Mouse (Mus musculus) kidney, embryonic 16.5 days (tissue): Measurements from ENCODE around the gene Ripor1. TPM values are rescaled to one million over a fixed set of nuclear protein-coding genes. Genes with fewer than 3 reads are reported as not detected.

ENCODE experiments used
- ATAC-seq: fragments of 200-750 bp; cut with Nextera tagmentation; 2 replicates; pipeline ENCODE4 v1.8.0; 2017; ENCODE audit warnings: moderate TSS enrichment; ENCODE audit not compliant: low FRiP score, low TSS enrichment
- H3K27ac ChIP-seq: fragments of 300-500 bp; sonication (generic); 2 replicates; pipeline ENCODE4 v1.5.1; 2014; ENCODE audit warnings: low read length
- H3K27me3 ChIP-seq: fragments of 300-500 bp; sonication (generic); 2 replicates; pipeline ENCODE4 v1.6.1; 2014; ENCODE audit warnings: low read length, control low read depth, mixed read lengths; ENCODE audit not compliant: insufficient read depth
- H3K36me3 ChIP-seq: fragments of 300-500 bp; sonication (generic); 2 replicates; pipeline ENCODE4 v1.6.1; 2014; ENCODE audit warnings: low read length, control low read depth, mixed read lengths; ENCODE audit not compliant: insufficient read depth
- H3K4me1 ChIP-seq: fragments of 300-500 bp; sonication (generic); 2 replicates; pipeline ENCODE4 v1.6.1; 2014; ENCODE audit warnings: low read length, control low read depth, mixed read lengths; ENCODE audit not compliant: insufficient read depth
- H3K4me2 ChIP-seq: fragments of 300-500 bp; sonication (generic); replicated peaks from 2 replicates; pipeline ENCODE4 v1.6.1; 2014; ENCODE audit warnings: low read depth, low read length
- H3K4me3 ChIP-seq: fragments of 300-500 bp; sonication (generic); 2 replicates; pipeline ENCODE4 v1.5.1; 2014; ENCODE audit warnings: mild to moderate bottlenecking, low read length
- H3K9ac ChIP-seq: fragments of 300-500 bp; sonication (generic); replicated peaks from 2 replicates; pipeline ENCODE4 v1.6.1; 2014; ENCODE audit warnings: low read length
- H3K9me3 ChIP-seq: fragments of 300-500 bp; sonication (generic); 2 replicates; pipeline ENCODE4 v1.6.1; 2016; ENCODE audit warnings: low read length, control low read depth
- WGBS: fragments of 180-500 bp; shearing (Covaris S2); extraction: QIAGEN DNeasy Blood & Tissue Kit; methylation state at CpG from one replicate; pipeline ENCODE4 v1.1.7; 2014; 5-methylcytosine and 5-hydroxymethylcytosine counted together
- microRNA counts: library from miRNA; unstranded; fragments of <30 nt; microRNA quantifications from one replicate; lab custom pipeline; 2016
- microRNA-seq: library from miRNA; unstranded; fragments of <30 nt; microRNA quantifications from one replicate; pipeline ENCODE4, GENCODE M21; 2016
- polyA plus RNA-seq: library from polyadenylated mRNA; unstranded; fragments of >200 nt; fragmentation: Nextera tagmentation; extraction: Ambion mirVana; gene quantifications from 2 replicates; pipeline ENCODE4 v1.2.1, GENCODE M21; 2015

The Ripor1 gene
- polyA plus RNA-seq, 1 experiment from 2014 or later, result 44.5 TPM

DNA sequence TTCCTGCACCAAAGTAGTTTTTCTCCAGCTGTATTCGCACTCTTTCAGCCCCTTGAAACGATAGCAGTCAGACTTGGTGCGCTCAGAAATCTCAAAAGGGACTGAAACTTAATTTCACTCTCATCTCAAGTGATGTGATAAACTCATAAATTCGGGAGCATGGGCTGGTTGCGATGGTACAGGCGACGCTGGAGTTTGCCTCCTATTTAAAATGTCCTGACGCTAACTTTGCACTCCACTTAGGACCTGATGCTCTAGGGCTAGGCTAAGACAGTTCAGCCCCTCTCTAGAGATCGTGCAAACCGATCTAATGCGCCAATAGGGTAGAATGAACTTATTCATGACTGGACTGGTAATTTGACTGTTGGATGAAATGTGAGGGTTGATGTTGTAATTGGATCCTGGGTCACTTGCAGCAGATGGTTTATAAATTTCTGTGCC is 32.6 kb downstream of the Ripor1 start:
- Histone ChIP-seq H3K9ac (peak overlapping the region; percentile 100), H3K4me3 (peak overlapping the region; percentile 96), H3K27ac (peak overlapping the region; percentile 100), H3K9me3 (no peaks in the 10 kb centered on the region), H3K4me2 (peak overlapping the region; percentile 81), H3K27me3 (no peaks in the 10 kb centered on the region), H3K36me3 (no peaks in the 10 kb centered on the region), H3K4me1 (peaks cover 27% of the 10 kb centered on the region)
- 0% methylated on average over 11 of the region's 11 CpGs for WGBS
- ATAC-seq, result no peak

- Histone ChIP-seq H3K36me3 (peaks cover 2% of the 10 kb centered on the region; the same call in 1 of the 2 replicates), H3K4me3 (peak overlapping the region; percentile 96; the same call in 1 of the 2 replicates), H3K9me3 (no peaks in the 10 kb centered on the region), H3K27me3 (no peaks in the 10 kb centered on the region), H3K27ac (no peak overlapping the region), H3K4me1 (peaks cover 27% of the 10 kb centered on the region), H3K9ac (peak overlapping the region; percentile 52), H3K4me2 (peak overlapping the region; percentile 81)
- WGBS, result 82% methylated on average over 4 of the region's 4 CpGs
- no peak for ATAC-seq
These were observed 33.5 kb downstream of the Ripor1 start for GRCm38 (mm10) chr8:105638510-105638909.

DNA sequence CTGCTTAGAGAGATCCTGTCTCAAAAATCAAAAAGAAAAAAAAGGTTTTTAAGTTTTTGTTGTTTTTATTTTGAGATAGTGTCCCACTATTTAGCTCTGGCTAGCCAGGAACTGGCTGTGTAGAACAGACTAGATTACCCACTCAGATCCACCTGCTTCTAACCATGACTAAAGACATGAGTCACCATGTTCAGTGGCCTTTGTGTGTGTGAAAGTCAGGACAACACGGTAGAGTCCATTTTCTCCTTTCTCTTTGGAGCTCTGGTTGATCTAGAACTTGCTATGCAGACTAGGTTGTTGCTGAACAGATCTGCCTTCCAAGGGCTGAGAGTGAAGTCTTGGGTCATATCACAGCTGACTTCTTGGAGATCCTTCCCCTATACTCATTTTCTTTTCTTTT is 34.8 kb downstream of the Ripor1 start:
- Histone ChIP-seq H3K4me1 (peaks cover 25% of the 10 kb centered on the region), H3K27ac (no peak overlapping the region), H3K4me3 (no peak overlapping the region), H3K27me3 (no peaks in the 10 kb centered on the region), H3K4me2 (no peak overlapping the region), H3K9me3 (no peaks in the 10 kb centered on the region), H3K9ac (no peak overlapping the region), H3K36me3 (peaks cover 12% of the 10 kb centered on the region)
- WGBS, result 83% methylated on average over 1 of the region's 1 CpGs
- no peak for ATAC-seq

- H3K27ac ChIP-seq, result no peak overlapping the region
- ATAC-seq, result no peak
- H3K4me2 ChIP-seq, result no peak overlapping the region
- no peaks in the 10 kb centered on the region for H3K9me3 ChIP-seq
- H3K4me3 ChIP-seq, result no peak overlapping the region
- no peak overlapping the region for H3K9ac ChIP-seq
- WGBS, result 73% methylated on average over 2 of the region's 2 CpGs
- peaks cover 18% of the 10 kb centered on the region for H3K4me1 ChIP-seq
- H3K36me3 ChIP-seq, result peaks cover 17% of the 10 kb centered on the region
- H3K27me3 ChIP-seq, result no peaks in the 10 kb centered on the region
These were observed 35.5 kb downstream of the Ripor1 start for GRCm38 (mm10) chr8:105640511-105640910.

DNA sequence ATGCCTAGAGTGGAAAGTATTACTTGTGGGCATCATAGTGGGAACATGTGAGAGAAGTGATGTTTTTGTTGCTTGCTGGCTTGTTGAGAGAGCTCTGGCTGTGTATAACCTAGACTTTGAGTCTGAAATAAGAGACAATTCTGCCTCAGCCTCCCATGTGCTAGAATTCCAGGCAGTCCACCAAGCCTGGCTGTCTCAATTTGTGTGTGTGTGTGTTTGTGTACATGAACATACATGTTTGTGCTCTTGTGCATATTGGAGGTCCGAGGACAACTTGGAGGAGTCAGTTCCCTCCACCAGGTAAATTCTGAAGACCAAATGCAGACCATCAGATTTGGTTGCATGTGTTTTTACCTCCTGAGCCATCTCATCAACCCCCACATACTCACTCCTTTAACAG is 40.1 kb downstream of the Ripor1 start:
- Histone ChIP-seq H3K27ac (no peak overlapping the region), H3K4me1 (no peaks in the 10 kb centered on the region), H3K9ac (no peak overlapping the region), H3K4me3 (no peak overlapping the region), H3K9me3 (no peaks in the 10 kb centered on the region), H3K4me2 (no peak overlapping the region), H3K36me3 (peaks cover 35% of the 10 kb centered on the region), H3K27me3 (no peaks in the 10 kb centered on the region)
- no peak for ATAC-seq
- WGBS, result 96% methylated on average over 1 of the region's 1 CpGs

GRCm38 (mm10) chr8:105648929-105649328 is 43.9 kb downstream of the Ripor1 start:
- no peak overlapping the region for H3K4me3 ChIP-seq
- no peak overlapping the region for H3K27ac ChIP-seq
- H3K9me3 ChIP-seq, result no peaks in the 10 kb centered on the region
- no peak for ATAC-seq
- 100% methylated on average over 1 of the region's 1 CpGs for WGBS
- H3K4me2 ChIP-seq, result no peak overlapping the region
- H3K27me3 ChIP-seq, result no peaks in the 10 kb centered on the region
- H3K4me1 ChIP-seq, result no peaks in the 10 kb centered on the region
- no peak overlapping the region for H3K9ac ChIP-seq
- peaks cover 39% of the 10 kb centered on the region for H3K36me3 ChIP-seq

- H3K27me3 ChIP-seq, result no peaks in the 10 kb centered on the region
- no peak for ATAC-seq
- no peak overlapping the region for H3K4me2 ChIP-seq
- no peaks in the 10 kb centered on the region for H3K4me1 ChIP-seq
- peaks cover 8% of the 10 kb centered on the region for H3K36me3 ChIP-seq
- H3K27ac ChIP-seq, result no peak overlapping the region
- no peaks in the 10 kb centered on the region for H3K9me3 ChIP-seq
- H3K4me3 ChIP-seq, result no peak overlapping the region
- H3K9ac ChIP-seq, result no peak overlapping the region
These were observed 52.6 kb downstream of the Ripor1 start for GRCm38 (mm10) chr8:105657641-105658040.

DNA sequence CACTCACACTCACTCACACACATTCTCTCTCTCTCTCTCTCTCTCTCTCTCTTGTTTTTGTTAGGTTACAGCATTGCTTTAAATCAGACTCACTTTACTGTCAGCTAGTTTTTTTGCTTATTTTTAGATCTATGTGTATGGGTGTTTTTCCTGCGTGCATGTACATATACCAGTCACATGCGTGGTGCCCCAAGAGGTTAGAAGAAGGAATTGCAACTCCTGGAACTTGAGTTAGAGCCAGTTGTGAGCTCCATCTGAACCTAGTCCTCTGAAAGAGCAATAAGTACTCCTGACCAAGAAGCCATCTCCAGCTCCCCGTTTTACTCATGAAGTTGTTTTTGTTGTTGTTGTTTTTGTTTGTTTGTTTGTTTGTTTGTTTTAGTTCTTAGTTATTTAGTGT is 56.1 kb downstream of the Ripor1 start:
- Histone ChIP-seq H3K27me3 (no peaks in the 10 kb centered on the region), H3K4me2 (no peak overlapping the region), H3K36me3 (peaks cover 22% of the 10 kb centered on the region), H3K4me3 (no peak overlapping the region), H3K9me3 (no peaks in the 10 kb centered on the region), H3K9ac (no peak overlapping the region), H3K27ac (no peak overlapping the region), H3K4me1 (no peaks in the 10 kb centered on the region)
- no peak for ATAC-seq
- WGBS, result 78% methylated on average over 3 of the region's 3 CpGs

MicroRNAs within 50 kb of the gene (microRNA counts, 519-probe panel; counts per million panel counts)
- microRNA mmu-miR-1966 (lab: Ali Mortazavi, UCI), result 2,595 counts per million, percentile 64 among the panel's probes with 10 or more counts

Small RNA genes within 50 kb of the gene (microRNA-seq; reads per million reads assigned to microRNA genes)
- 0.79 reads per million for gene Mir1966

Other genes starting within 250 kb of the Ripor1 start
- 0.32 and 0.37 TPM in 2 replicates for gene Plekhg4, start 232.0 kb upstream of the Ripor1 start, polyA plus RNA-seq
- not detected in 2 replicates for gene Kctd19, start 191.8 kb upstream of the Ripor1 start, polyA plus RNA-seq
- 0.17 and 0.41 TPM in 2 replicates for gene Lrrc36, start 191.7 kb upstream of the Ripor1 start, polyA plus RNA-seq
- 22.2 and 24.8 TPM in 2 replicates for gene Tppp3, start 133.7 kb upstream of the Ripor1 start, polyA plus RNA-seq
- 49.6 and 51.1 TPM in 2 replicates for gene Zdhhc1, start 108.4 kb upstream of the Ripor1 start, polyA plus RNA-seq
- gene Hsd11b2, start 86.5 kb upstream of the Ripor1 start, polyA plus RNA-seq, result 39.3 and 39.9 TPM in 2 replicates
- gene Atp6v0d1, start 39.2 kb upstream of the Ripor1 start, polyA plus RNA-seq, result 106 and 111 TPM in 2 replicates
- 117 and 134 TPM in 2 replicates for gene Ctcf, start 31.3 kb downstream of the Ripor1 start, polyA plus RNA-seq
- 0.84 and 1.2 TPM in 2 replicates for gene Agrp, start 32.1 kb downstream of the Ripor1 start, polyA plus RNA-seq
- 0.49 and 0.52 TPM in 2 replicates for gene Carmil2, start 81.0 kb downstream of the Ripor1 start, polyA plus RNA-seq
- gene Acd, start 95.8 kb downstream of the Ripor1 start, polyA plus RNA-seq, result 65.7 and 67.6 TPM in 2 replicates
- gene Pard6a, start 95.9 kb downstream of the Ripor1 start, polyA plus RNA-seq, result 18.0 and 20.1 TPM in 2 replicates
- gene 4933405L10Rik, start 102.4 kb downstream of the Ripor1 start, polyA plus RNA-seq, result not detected in 2 replicates
- gene Enkd1, start 103.0 kb downstream of the Ripor1 start, polyA plus RNA-seq, result 29.0 and 34.1 TPM in 2 replicates
- gene Gfod2, start 153.4 kb downstream of the Ripor1 start, polyA plus RNA-seq, result 24.9 and 25.7 TPM in 2 replicates
- 10.7 and 13.3 TPM in 2 replicates for gene Ranbp10, start 222.1 kb downstream of the Ripor1 start, polyA plus RNA-seq
- gene Tsnaxip1, start 222.5 kb downstream of the Ripor1 start, polyA plus RNA-seq, result 0.21 and 0.24 TPM in 2 replicates
- 44.7 and 46.3 TPM in 2 replicates for gene Cenpt, start 248.0 kb downstream of the Ripor1 start, polyA plus RNA-seq
- gene Thap11, start 249.9 kb downstream of the Ripor1 start, polyA plus RNA-seq, result 65.2 and 66.1 TPM in 2 replicates